8 mouse cellular contexts compared by ENCODE assay signal in genomic region chr11:6365885-6366284, GRCm38 (mm10). TPM values are rescaled to one million over a fixed set of nuclear protein-coding genes. Genes with fewer than 3 reads are reported as not detected.
DNase-seq lines count a peak whose midpoint lies in the region; ATAC-seq and TF ChIP-seq lines count a peak whose summit lies in the region.

No protein-coding gene starts in this region.

- ATAC-seq in embryonic facial prominence, embryonic 15.5 days (ENCODE audit: insufficient number of reproducible peaks, low FRiP score, low TSS enrichment, low read depth): peak; percentile 57
- ATAC-seq in heart, embryonic 11.5 days (replicated peaks; ENCODE audit: insufficient number of reproducible peaks, low FRiP score, low TSS enrichment): peak; percentile 49; the same call in 1 of the 2 replicates
- ATAC-seq in kidney, embryonic 14.5 days (ENCODE audit: low FRiP score, low TSS enrichment): peak; percentile 62
- ATAC-seq in midbrain, postnatal 0 days (ENCODE audit: low FRiP score): peak; percentile 52; the same call in 1 of the 2 replicates

- H3K4me2 ChIP-seq in embryonic facial prominence, embryonic 15.5 days (replicated peaks): no peak overlapping the region
- H3K4me2 ChIP-seq in heart, embryonic 11.5 days: no peak overlapping the region
- H3K4me2 ChIP-seq in kidney, embryonic 14.5 days (replicated peaks; ENCODE audit: low read depth, low read length): no peak overlapping the region
- no peak overlapping the region for H3K4me2 ChIP-seq in midbrain, postnatal 0 days (ENCODE audit: low read depth, low read length, poor library complexity, severe bottlenecking)

- H3K27ac ChIP-seq in embryonic facial prominence, embryonic 15.5 days (replicated peaks): no peak overlapping the region
- no peak overlapping the region for H3K27ac ChIP-seq in heart, embryonic 11.5 days (ENCODE audit: low read depth, low read length)
- H3K27ac ChIP-seq in kidney, embryonic 14.5 days (ENCODE audit: low read depth, low read length): no peak overlapping the region
- no peak overlapping the region for H3K27ac ChIP-seq in midbrain, postnatal 0 days (ENCODE audit: low read depth, low read length)

- no peaks in the 10 kb centered on the region for H3K9me3 ChIP-seq in embryonic facial prominence, embryonic 15.5 days (replicated peaks)
- no peaks in the 10 kb centered on the region for H3K9me3 ChIP-seq in heart, embryonic 11.5 days (replicated peaks; ENCODE audit: control insufficient read depth, low read length)
- no peaks in the 10 kb centered on the region for H3K9me3 ChIP-seq in kidney, embryonic 14.5 days (ENCODE audit: control insufficient read depth, low read length)
- H3K9me3 ChIP-seq in midbrain, postnatal 0 days (ENCODE audit: low read length): no peaks in the 10 kb centered on the region

- peak; percentile 84 for TF ChIP-seq CTCF in midbrain, postnatal 0 days (IDR thresholded peaks at IDR 0.05)

- H3K27me3 ChIP-seq in embryonic facial prominence, embryonic 15.5 days: no peaks in the 10 kb centered on the region
- H3K27me3 ChIP-seq in heart, embryonic 11.5 days (ENCODE audit: control insufficient read depth, insufficient read depth, low read length): no peaks in the 10 kb centered on the region
- H3K27me3 ChIP-seq in kidney, embryonic 14.5 days (ENCODE audit: control insufficient read depth, insufficient read depth, low read length): no peaks in the 10 kb centered on the region
- H3K27me3 ChIP-seq in midbrain, postnatal 0 days (ENCODE audit: insufficient read depth, low read length): no peaks in the 10 kb centered on the region

- H3K4me1 ChIP-seq in embryonic facial prominence, embryonic 15.5 days: no peaks in the 10 kb centered on the region; the same call in 1 of the 2 replicates
- H3K4me1 ChIP-seq in heart, embryonic 11.5 days (ENCODE audit: control insufficient read depth, insufficient read depth, low read length): no peaks in the 10 kb centered on the region
- H3K4me1 ChIP-seq in kidney, embryonic 14.5 days (ENCODE audit: control insufficient read depth, insufficient read depth, low read length): no peaks in the 10 kb centered on the region
- no peaks in the 10 kb centered on the region for H3K4me1 ChIP-seq in midbrain, postnatal 0 days (ENCODE audit: insufficient read depth, low read length)

- WGBS in embryonic facial prominence, embryonic 15.5 days: 14% methylated on average over 11 of the region's 11 CpGs
- 17% methylated on average over 11 of the region's 11 CpGs for WGBS in heart, embryonic 11.5 days (ENCODE audit: insufficient replicate concordance)
- 24% methylated on average over 11 of the region's 11 CpGs for WGBS in kidney, embryonic 14.5 days
- WGBS in midbrain, postnatal 0 days: 22% methylated on average over 11 of the region's 11 CpGs

- H3K9ac ChIP-seq in embryonic facial prominence, embryonic 15.5 days: no peak overlapping the region
- no peak overlapping the region for H3K9ac ChIP-seq in heart, embryonic 11.5 days (ENCODE audit: low read depth, low read length)
- no peak overlapping the region for H3K9ac ChIP-seq in kidney, embryonic 14.5 days (ENCODE audit: low read depth, low read length)
- no peak overlapping the region for H3K9ac ChIP-seq in midbrain, postnatal 0 days (replicated peaks; ENCODE audit: low read length, poor library complexity, severe bottlenecking)

- peak; percentile 93 for DNase-seq in 416B (ENCODE audit: low read depth)
- peak; percentile 71 for DNase-seq in adrenal gland, postnatal 25 days
- peak; percentile 82 for DNase-seq in liver
- peak; percentile 65 for DNase-seq in midbrain, postnatal 0 days (ENCODE audit: low spot score)
- peak; percentile 54 to 84 for DNase-seq in spleen, postnatal 10 days (ENCODE audit: low spot score in 2 of 2)

- no peaks in the 10 kb centered on the region for H3K36me3 ChIP-seq in embryonic facial prominence, embryonic 15.5 days
- H3K36me3 ChIP-seq in heart, embryonic 11.5 days (ENCODE audit: control insufficient read depth, insufficient read depth, low read length): no peaks in the 10 kb centered on the region
- H3K36me3 ChIP-seq in kidney, embryonic 14.5 days (ENCODE audit: control insufficient read depth, insufficient read depth, low read length): no peaks in the 10 kb centered on the region
- H3K36me3 ChIP-seq in midbrain, postnatal 0 days (ENCODE audit: insufficient read depth, low read length): no peaks in the 10 kb centered on the region

- H3K4me3 ChIP-seq in embryonic facial prominence, embryonic 15.5 days (replicated peaks): no peak overlapping the region
- H3K4me3 ChIP-seq in heart, embryonic 11.5 days (ENCODE audit: low read depth, low read length): no peak overlapping the region
- H3K4me3 ChIP-seq in kidney, embryonic 14.5 days (ENCODE audit: low read length): no peak overlapping the region
- H3K4me3 ChIP-seq in midbrain, postnatal 0 days (ENCODE audit: low read depth, low read length): no peak overlapping the region

RNA-seq across cellular contexts. Expression of gene Zmiz2, which starts 23.0 kb away (rescaled TPM):
- 61.5 and 63.4 TPM in 2 replicates for total RNA-seq in adrenal gland, postnatal 25 days (2021)
- polyA plus RNA-seq in embryonic facial prominence, embryonic 15.5 days (2015; fragmentation: Nextera tagmentation; extraction: Ambion mirVana): 12.6 and 12.9 TPM in 2 replicates
- 6.8 and 7.9 TPM in 2 replicates for polyA plus RNA-seq in heart, embryonic 11.5 days (2014; fragmentation: Nextera tagmentation; extraction: Ambion mirVana)
- polyA plus RNA-seq in kidney, embryonic 14.5 days (2014; fragmentation: Nextera tagmentation; extraction: Ambion mirVana): 11.0 and 14.6 TPM in 2 replicates
- total RNA-seq in midbrain, postnatal 0 days (2014; rRNA removed): 139 and 153 TPM in 2 replicates
- 33.7 and 36.0 TPM in 2 replicates for polyA plus RNA-seq in midbrain, postnatal 0 days (2015; fragmentation: Nextera tagmentation; extraction: Ambion mirVana)

RNA-seq across cellular contexts. Expression of gene Ppia, which starts 49.4 kb away (rescaled TPM):
- 1,910 and 1,993 TPM in 2 replicates for total RNA-seq in adrenal gland, postnatal 25 days (2021)
- 4,428 and 4,532 TPM in 2 replicates for polyA plus RNA-seq in embryonic facial prominence, embryonic 15.5 days (2015; fragmentation: Nextera tagmentation; extraction: Ambion mirVana)
- polyA plus RNA-seq in heart, embryonic 11.5 days (2014; fragmentation: Nextera tagmentation; extraction: Ambion mirVana): 4,475 and 4,598 TPM in 2 replicates
- 6,047 and 7,558 TPM in 2 replicates for polyA plus RNA-seq in kidney, embryonic 14.5 days (2014; fragmentation: Nextera tagmentation; extraction: Ambion mirVana)
- 2,296 and 2,489 TPM in 2 replicates for total RNA-seq in midbrain, postnatal 0 days (2014; rRNA removed)
- polyA plus RNA-seq in midbrain, postnatal 0 days (2015; fragmentation: Nextera tagmentation; extraction: Ambion mirVana): 5,099 and 5,106 TPM in 2 replicates
